Mouse (Mus musculus) spleen, embryonic (tissue): ENCODE measurements around the gene Igflr1.

Source experiments
- CTCF ChIA-PET: fragments of 350-600 bp; sonication (Branson Sonifier 250); formaldehyde crosslinking; loops from one replicate; lab custom pipeline; 2022; lab: Charles Lee

Igflr1 gene

GRCm38 (mm10) chr7:30564970-30565571, at the start of gene Igflr1:
Gene Igflr1, plus strand, starts transcription at chr7:30565427.
- CTCF ChIA-PET, result no interaction called here

GRCm38 (mm10) chr7:30518325-30518724, 46.9 kb upstream of the Igflr1 start:
- CTCF ChIA-PET, result no interaction called here

GRCm38 (mm10) chr7:30520396-30520795, 44.8 kb upstream of the Igflr1 start:
- CTCF ChIA-PET, result interaction anchor here (0.5 kb wide), 1 partner anchor 187 kb away, joined by 6 read pairs; no protein-coding TSS in a partner anchor

GRCm38 (mm10) chr7:30520856-30521255, 44.4 kb upstream of the Igflr1 start:
- CTCF ChIA-PET, result interaction anchor here (0.5 kb wide), 1 partner anchor 187 kb away, joined by 6 read pairs; no protein-coding TSS in a partner anchor

GRCm38 (mm10) chr7:30522871-30523270, 42.4 kb upstream of the Igflr1 start:
- CTCF ChIA-PET, result no interaction called here

- CTCF ChIA-PET, result interaction anchor here (0.7 kb wide), 1 partner anchor 535 kb away, joined by 10 read pairs; no protein-coding TSS in a partner anchor
Measured at GRCm38 (mm10) chr7:30524487-30524886, 40.7 kb upstream of the Igflr1 start.

- CTCF ChIA-PET, result no interaction called here
Measured at GRCm38 (mm10) chr7:30525954-30526353, 39.3 kb upstream of the Igflr1 start.

GRCm38 (mm10) chr7:30526399-30526798, 38.8 kb upstream of the Igflr1 start:
- CTCF ChIA-PET, result no interaction called here

- CTCF ChIA-PET, result no interaction called here
Measured at GRCm38 (mm10) chr7:30526981-30527380, 38.2 kb upstream of the Igflr1 start.

GRCm38 (mm10) chr7:30531291-30531815, 33.9 kb upstream of the Igflr1 start:
- CTCF ChIA-PET, result no interaction called here

GRCm38 (mm10) chr7:30532931-30533330, 32.3 kb upstream of the Igflr1 start:
- CTCF ChIA-PET, result no interaction called here

GRCm38 (mm10) chr7:30533941-30534632, 31.1 kb upstream of the Igflr1 start:
- CTCF ChIA-PET, result no interaction called here

- CTCF ChIA-PET, result no interaction called here
Measured at GRCm38 (mm10) chr7:30534633-30535577, 30.3 kb upstream of the Igflr1 start, which contains the start of gene Arhgap33. Gene Arhgap33, minus strand, starts transcription at chr7:30535060.

- CTCF ChIA-PET, result no interaction called here
Measured at GRCm38 (mm10) chr7:30540572-30540971, 24.7 kb upstream of the Igflr1 start.

- CTCF ChIA-PET, result no interaction called here
Measured at GRCm38 (mm10) chr7:30544327-30544726, 20.9 kb upstream of the Igflr1 start.

- CTCF ChIA-PET, result interaction anchor here (0.5 kb wide), 1 partner anchor 12 kb away, joined by 7 read pairs; no protein-coding TSS in a partner anchor
Measured at GRCm38 (mm10) chr7:30549880-30550279, 15.3 kb upstream of the Igflr1 start.

GRCm38 (mm10) chr7:30550603-30551002, 14.6 kb upstream of the Igflr1 start:
- CTCF ChIA-PET, result interaction anchor here (0.6 kb wide), 1 partner anchor 203 kb away, joined by 4 read pairs; no protein-coding TSS in a partner anchor

- CTCF ChIA-PET, result interaction anchor here (0.6 kb wide), 1 partner anchor 204 kb away, joined by 4 read pairs; no protein-coding TSS in a partner anchor
Measured at GRCm38 (mm10) chr7:30551445-30552101, 13.7 kb upstream of the Igflr1 start.

GRCm38 (mm10) chr7:30552102-30553020, 12.9 kb upstream of the Igflr1 start, which contains the start of the genes Hspb6 and Proser3:
Gene Hspb6, plus strand, starts transcription at chr7:30552178.
Gene Proser3, minus strand, starts transcription at chr7:30552299.
- CTCF ChIA-PET, result interaction anchor here (0.6 kb wide), 1 partner anchor 73 kb away, joined by 4 read pairs; no protein-coding TSS in a partner anchor
